Mouse (Mus musculus): ENCODE measurements at regions not wholly inside any gene's neighbourhood (a gene's known extent, or its start where the extent isn't known, plus 50 kb on each side); places are given as distances from the start of the nearest gene placed in this dataset.

GRCm38 (mm10) chr15:60693751-60694500 is 159.7 kb downstream of the Fam84b start:
- WGBS, result 68% methylated on average over 7 of the region's 7 CpGs
- Histone ChIP-seq H3K36me3 (no peaks in the 10 kb centered on the region), H3K27ac (peak overlapping the region; percentile 36; the same call in 1 of the 2 replicates), H3K27me3 (ENCODE audit: insufficient read depth, poor library complexity, severe bottlenecking) (no peaks in the 10 kb centered on the region), H3K9me3 (no peaks in the 10 kb centered on the region), H3K4me3 (no peak overlapping the region), H3K4me1 (0 out of 2 replicates have a peak, but pooled peaks cover 7% of the 10 kb centered on the region)
- DNase-seq (ENCODE audit: low spot score), result no peak

GRCm38 (mm10) chr15:60692718-60693597 is 160.6 kb downstream of the Fam84b start:
- H3K27ac ChIP-seq, result peak overlapping the region; percentile 36; the same call in 1 of the 2 replicates
- DNase-seq (ENCODE audit: low spot score), result no peak
- 0 out of 2 replicates have a peak, but pooled peaks cover 7% of the 10 kb centered on the region for H3K4me1 ChIP-seq

GRCm38 (mm10) chr15:60692149-60692548 is 161.4 kb downstream of the Fam84b start:
- no peak overlapping the region for H3K4me3 ChIP-seq
- no peak for DNase-seq (ENCODE audit: low spot score)
- H3K36me3 ChIP-seq, result no peaks in the 10 kb centered on the region
- no peaks in the 10 kb centered on the region for H3K9me3 ChIP-seq
- H3K27ac ChIP-seq, result peak overlapping the region; percentile 32; the same call in 1 of the 2 replicates
- WGBS, result 35% methylated on average over 3 of the region's 3 CpGs
- H3K27me3 ChIP-seq (ENCODE audit: insufficient read depth, poor library complexity, severe bottlenecking), result no peaks in the 10 kb centered on the region
- 0 out of 2 replicates have a peak, but pooled peaks cover 7% of the 10 kb centered on the region for H3K4me1 ChIP-seq

More at GRCm38 (mm10) chr15:60692718-60693597, 160.6 kb downstream of the Fam84b start:
- Histone ChIP-seq H3K4me3 (no peak overlapping the region), H3K9me3 (no peaks in the 10 kb centered on the region), H3K36me3 (no peaks in the 10 kb centered on the region), H3K27me3 (ENCODE audit: insufficient read depth, poor library complexity, severe bottlenecking) (no peaks in the 10 kb centered on the region)
- 34% methylated on average over 6 of the region's 6 CpGs for WGBS

GRCm38 (mm10) chr15:60677397-60677796 is 176.2 kb downstream of the Fam84b start:
- H3K27me3 ChIP-seq (ENCODE audit: insufficient read depth, poor library complexity, severe bottlenecking), result no peaks in the 10 kb centered on the region
- no peak overlapping the region for H3K4me3 ChIP-seq
- H3K4me1 ChIP-seq, result no peaks in the 10 kb centered on the region
- DNase-seq (ENCODE audit: low spot score), result no peak
- no peak overlapping the region for H3K27ac ChIP-seq
- H3K36me3 ChIP-seq, result no peaks in the 10 kb centered on the region
- WGBS, result 71% methylated on average over 3 of the region's 3 CpGs
- H3K9me3 ChIP-seq, result no peaks in the 10 kb centered on the region

- Histone ChIP-seq H3K27me3 (ENCODE audit: insufficient read depth, poor library complexity, severe bottlenecking) (no peaks in the 10 kb centered on the region), H3K4me1 (no peaks in the 10 kb centered on the region), H3K27ac (no peak overlapping the region), H3K4me3 (no peak overlapping the region), H3K36me3 (no peaks in the 10 kb centered on the region), H3K9me3 (no peaks in the 10 kb centered on the region)
- no peak for DNase-seq (ENCODE audit: low spot score)
- whole genome bisulfite sequencing, result 77% methylated on average over 7 of the region's 7 CpGs
These were observed 196.0 kb downstream of the Fam84b start for GRCm38 (mm10) chr15:60657572-60657971.

GRCm38 (mm10) chr15:60655113-60655512 is 198.5 kb downstream of the Fam84b start:
- Histone ChIP-seq H3K27ac (no peak overlapping the region), H3K4me3 (no peak overlapping the region), H3K9me3 (no peaks in the 10 kb centered on the region), H3K36me3 (no peaks in the 10 kb centered on the region), H3K27me3 (ENCODE audit: insufficient read depth, poor library complexity, severe bottlenecking) (no peaks in the 10 kb centered on the region), H3K4me1 (no peaks in the 10 kb centered on the region)
- 57% methylated on average over 3 of the region's 3 CpGs for WGBS
- DNase-seq (ENCODE audit: low spot score), result no peak

- no peaks in the 10 kb centered on the region for H3K4me1 ChIP-seq
- no peak overlapping the region for H3K4me3 ChIP-seq
- H3K36me3 ChIP-seq, result no peaks in the 10 kb centered on the region
- no peak overlapping the region for H3K27ac ChIP-seq
- 90% methylated on average over 2 of the region's 2 CpGs for WGBS
- no peak for DNase-seq (ENCODE audit: low spot score)
- no peaks in the 10 kb centered on the region for H3K9me3 ChIP-seq
- H3K27me3 ChIP-seq (ENCODE audit: insufficient read depth, poor library complexity, severe bottlenecking), result no peaks in the 10 kb centered on the region
These were observed 204.3 kb downstream of the Fam84b start for GRCm38 (mm10) chr15:60649252-60649651.

- DNase-seq (ENCODE audit: low spot score), result no peak
These were observed 211.8 kb downstream of the Fam84b start for GRCm38 (mm10) chr15:60641770-60642169.

GRCm38 (mm10) chr15:60633457-60633850 is 220.1 kb downstream of the Fam84b start:
- Histone ChIP-seq H3K27me3 (ENCODE audit: insufficient read depth, poor library complexity, severe bottlenecking) (no peaks in the 10 kb centered on the region), H3K4me1 (no peaks in the 10 kb centered on the region), H3K27ac (no peak overlapping the region), H3K9me3 (no peaks in the 10 kb centered on the region), H3K36me3 (no peaks in the 10 kb centered on the region), H3K4me3 (no peak overlapping the region)
- WGBS, result 74% methylated on average over 3 of the region's 3 CpGs
- DNase-seq (ENCODE audit: low spot score), result no peak

More at GRCm38 (mm10) chr15:60641770-60642169, 211.8 kb downstream of the Fam84b start:
- H3K27me3 ChIP-seq (ENCODE audit: insufficient read depth, poor library complexity, severe bottlenecking), result no peaks in the 10 kb centered on the region
- no peak overlapping the region for H3K27ac ChIP-seq
- no peaks in the 10 kb centered on the region for H3K9me3 ChIP-seq
- no peak overlapping the region for H3K4me3 ChIP-seq
- H3K4me1 ChIP-seq, result no peaks in the 10 kb centered on the region
- H3K36me3 ChIP-seq, result no peaks in the 10 kb centered on the region
- 83% methylated on average over 1 of the region's 1 CpGs for WGBS

GRCm38 (mm10) chr15:60632789-60633456 is 220.7 kb downstream of the Fam84b start:
- Histone ChIP-seq H3K4me1 (no peaks in the 10 kb centered on the region), H3K27ac (no peak overlapping the region), H3K9me3 (no peaks in the 10 kb centered on the region), H3K27me3 (ENCODE audit: insufficient read depth, poor library complexity, severe bottlenecking) (no peaks in the 10 kb centered on the region), H3K4me3 (no peak overlapping the region), H3K36me3 (no peaks in the 10 kb centered on the region)
- DNase-seq (ENCODE audit: low spot score), result no peak
- 78% methylated on average over 4 of the region's 4 CpGs for WGBS

- DNase-seq (ENCODE audit: low spot score), result no peak
- no peaks in the 10 kb centered on the region for H3K27me3 ChIP-seq (ENCODE audit: insufficient read depth, poor library complexity, severe bottlenecking)
These were observed 222.7 kb downstream of the Fam84b start for GRCm38 (mm10) chr15:60630756-60631402.

GRCm38 (mm10) chr15:60618801-60619200 is 234.8 kb downstream of the Fam84b start:
- H3K27me3 ChIP-seq (ENCODE audit: insufficient read depth, poor library complexity, severe bottlenecking), result no peaks in the 10 kb centered on the region
- no peaks in the 10 kb centered on the region for H3K9me3 ChIP-seq
- no peaks in the 10 kb centered on the region for H3K36me3 ChIP-seq
- 90% methylated on average over 2 of the region's 2 CpGs for WGBS
- H3K4me3 ChIP-seq, result no peak overlapping the region
- no peaks in the 10 kb centered on the region for H3K4me1 ChIP-seq
- H3K27ac ChIP-seq, result no peak overlapping the region
- no peak for DNase-seq (ENCODE audit: low spot score)

More at GRCm38 (mm10) chr15:60630756-60631402, 222.7 kb downstream of the Fam84b start:
- Histone ChIP-seq H3K36me3 (no peaks in the 10 kb centered on the region), H3K4me1 (no peaks in the 10 kb centered on the region), H3K27ac (no peak overlapping the region), H3K9me3 (no peaks in the 10 kb centered on the region), H3K4me3 (no peak overlapping the region)
- 82% methylated on average over 7 of the region's 7 CpGs for WGBS
